Comparison of ENCODE assay signal across 8 mouse cellular contexts in the genomic region with DNA sequence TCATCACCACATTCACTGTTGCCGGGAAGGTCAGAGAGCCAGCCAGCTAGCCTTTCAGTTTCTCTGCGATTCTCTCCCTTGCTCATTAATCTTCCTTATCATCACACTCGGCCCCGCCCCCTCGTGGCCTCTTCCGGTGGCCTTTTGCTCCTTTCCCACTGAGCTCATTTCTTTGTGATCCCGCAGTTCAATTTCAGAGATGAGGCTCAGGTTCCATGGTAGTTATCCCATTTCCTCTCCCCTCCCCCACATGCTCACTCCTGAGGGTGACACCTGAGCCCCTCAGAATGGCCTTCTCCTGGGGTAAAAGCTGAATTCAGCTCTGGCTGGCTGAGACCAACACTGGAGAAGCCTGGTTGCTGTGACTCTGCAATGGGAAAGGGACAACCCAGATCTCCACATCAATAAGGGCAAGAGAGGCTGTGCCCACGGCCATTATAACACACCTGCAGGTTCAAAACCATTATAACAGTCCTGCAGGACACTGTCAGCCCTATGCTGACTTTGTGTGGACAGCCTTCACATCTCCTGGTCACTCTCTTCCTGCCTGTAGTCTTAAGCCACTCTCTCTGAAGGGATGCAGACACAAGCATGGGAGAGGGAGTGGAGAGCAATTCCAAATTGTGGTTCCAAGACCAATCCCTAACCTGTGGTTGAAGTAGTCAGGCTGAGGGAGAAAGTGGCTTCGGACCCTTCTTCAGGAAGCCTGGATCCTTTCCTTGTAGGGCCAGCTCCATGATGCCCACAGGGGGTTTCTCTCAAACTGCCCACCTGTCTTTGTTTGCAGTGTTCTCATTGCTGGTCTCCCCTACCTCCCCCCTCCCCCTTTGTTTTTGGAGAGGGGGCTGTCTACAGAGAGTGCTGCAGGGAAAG. TPM values are rescaled to one million over a fixed set of nuclear protein-coding genes. Genes with fewer than 3 reads are reported as not detected.
DNase-seq lines count a peak whose midpoint lies in the region; ATAC-seq lines count a peak whose summit lies in the region.

No protein-coding gene starts in this region.

- peak overlapping the region; percentile 57 for H3K4me2 ChIP-seq in heart, embryonic 11.5 days
- peak overlapping the region; percentile 14; the same call in 1 of the 2 replicates for H3K4me2 ChIP-seq in intestine, embryonic 14.5 days (ENCODE audit: low read length)

- intact Hi-C loops in left cerebral cortex, postnatal 25 days (cut with DNase I), result no loop called here

- H3K27me3 ChIP-seq in heart, embryonic 11.5 days (ENCODE audit: control insufficient read depth, insufficient read depth, low read length), result no peaks in the 10 kb centered on the region
- no peaks in the 10 kb centered on the region for H3K27me3 ChIP-seq in intestine, embryonic 14.5 days (replicated peaks; ENCODE audit: control insufficient read depth, insufficient read depth, low read length)
- no peaks in the 10 kb centered on the region for H3K27me3 ChIP-seq in megakaryocyte, embryonic 14.5 days (replicated peaks)

- DNase-seq in heart, adult 9 months (ENCODE audit: low spot score in 2 of 2), result no peak
- DNase-seq in embryo, embryonic 11 days, result peak; percentile 85
- DNase-seq in intestine, embryonic 14.5 days (ENCODE audit: low spot score), result peak; percentile 63
- peak; percentile 24 for DNase-seq in thymus, postnatal 25 days
- no peak for DNase-seq in gastrocnemius, adult 8-10 months (ENCODE audit: low spot score in 2 of 2)
- DNase-seq in left cerebral cortex, postnatal 25 days (ENCODE audit: low spot score in 2 of 2), result no peak

- no peaks in the 10 kb centered on the region for H3K9me3 ChIP-seq in heart, embryonic 11.5 days (replicated peaks; ENCODE audit: control insufficient read depth, low read length)
- no peaks in the 10 kb centered on the region for H3K9me3 ChIP-seq in intestine, embryonic 14.5 days (ENCODE audit: control insufficient read depth, low read length)
- peaks cover 12% of the 10 kb centered on the region for H3K9me3 ChIP-seq in megakaryocyte, embryonic 14.5 days

- H3K4me1 ChIP-seq in heart, embryonic 11.5 days (ENCODE audit: control insufficient read depth, insufficient read depth, low read length), result peaks cover 47% of the 10 kb centered on the region
- H3K4me1 ChIP-seq in intestine, embryonic 14.5 days (replicated peaks; ENCODE audit: control insufficient read depth, insufficient read depth, low read length), result peaks cover 35% of the 10 kb centered on the region
- H3K4me1 ChIP-seq in megakaryocyte, embryonic 14.5 days, result peaks cover 68% of the 10 kb centered on the region

- peak overlapping the region; percentile 24; the same call in 1 of the 2 replicates for H3K9ac ChIP-seq in heart, embryonic 11.5 days (ENCODE audit: low read depth, low read length)
- no peak overlapping the region for H3K9ac ChIP-seq in intestine, embryonic 14.5 days (ENCODE audit: low read length)

- no peak overlapping the region for H3K4me3 ChIP-seq in heart, embryonic 11.5 days (ENCODE audit: low read depth, low read length)
- H3K4me3 ChIP-seq in intestine, embryonic 14.5 days (ENCODE audit: low read depth, low read length), result no peak overlapping the region
- H3K4me3 ChIP-seq in megakaryocyte, embryonic 14.5 days (replicated peaks), result peak overlapping the region; percentile 84

- no peak for ATAC-seq in heart, embryonic 11.5 days (replicated peaks; ENCODE audit: insufficient number of reproducible peaks, low FRiP score, low TSS enrichment)
- no peak for ATAC-seq in intestine, embryonic 14.5 days (replicated peaks; ENCODE audit: low FRiP score, low TSS enrichment, low read depth)

- H3K27ac ChIP-seq in heart, embryonic 11.5 days (ENCODE audit: low read depth, low read length), result peak overlapping the region; percentile 54
- H3K27ac ChIP-seq in intestine, embryonic 14.5 days (ENCODE audit: low read depth), result peak overlapping the region; percentile 3

- H3K36me3 ChIP-seq in heart, embryonic 11.5 days (ENCODE audit: control insufficient read depth, insufficient read depth, low read length), result no peaks in the 10 kb centered on the region
- no peaks in the 10 kb centered on the region for H3K36me3 ChIP-seq in intestine, embryonic 14.5 days (ENCODE audit: control insufficient read depth, insufficient read depth, low read length)
- peaks cover 14% of the 10 kb centered on the region for H3K36me3 ChIP-seq in megakaryocyte, embryonic 14.5 days (replicated peaks; ENCODE audit: low read length)

- WGBS in heart, embryonic 11.5 days (ENCODE audit: insufficient replicate concordance), result 2% methylated on average over 9 of the region's 9 CpGs
- 7% methylated on average over 9 of the region's 9 CpGs for WGBS in intestine, embryonic 14.5 days

RNA-seq across cellular contexts. Expression of a gene that starts 18.7 kb away (rescaled TPM):
- 14.3 and 16.2 TPM in 2 replicates for polyA plus RNA-seq in heart, embryonic 11.5 days (2014; fragmentation: Nextera tagmentation; extraction: Ambion mirVana)
- polyA plus RNA-seq in intestine, embryonic 14.5 days (2014; fragmentation: Nextera tagmentation; extraction: Ambion mirVana), result 12.9 and 13.7 TPM in 2 replicates
- 4.6 and 8.6 TPM in 2 replicates for polyA plus RNA-seq in megakaryocyte, embryonic 14.5 days (2012; ENCODE audit: insufficient read depth, low replicate concordance)
- 1 to 10 TPM; 2.7 to 4.6 (median 3.0) TPM for total RNA-seq in gastrocnemius, adult 8-10 months (2022)
- 10 to 100 TPM; 18.0 to 20.0 TPM for total RNA-seq in left cerebral cortex, postnatal 25 days (2021)

RNA-seq across cellular contexts. Expression of a gene that starts 18.9 kb away (rescaled TPM):
- polyA plus RNA-seq in heart, embryonic 11.5 days (2014; fragmentation: Nextera tagmentation; extraction: Ambion mirVana), result 45.0 and 47.6 TPM in 2 replicates
- 56.7 and 57.4 TPM in 2 replicates for polyA plus RNA-seq in intestine, embryonic 14.5 days (2014; fragmentation: Nextera tagmentation; extraction: Ambion mirVana)
- 19.9 and 26.5 TPM in 2 replicates for polyA plus RNA-seq in megakaryocyte, embryonic 14.5 days (2012; ENCODE audit: insufficient read depth, low replicate concordance)
- 1 to 10 TPM; 5.3 to 7.2 (median 6.5) TPM for total RNA-seq in gastrocnemius, adult 8-10 months (2022)
- total RNA-seq in left cerebral cortex, postnatal 25 days (2021), result 10 to 100 TPM; 18.4 to 20.2 TPM

RNA-seq across cellular contexts. Expression of a gene that starts 55.3 kb away (rescaled TPM):
- 4.1 and 4.4 TPM in 2 replicates for polyA plus RNA-seq in heart, embryonic 11.5 days (2014; fragmentation: Nextera tagmentation; extraction: Ambion mirVana)
- 11.6 and 12.4 TPM in 2 replicates for polyA plus RNA-seq in intestine, embryonic 14.5 days (2014; fragmentation: Nextera tagmentation; extraction: Ambion mirVana)
- polyA plus RNA-seq in megakaryocyte, embryonic 14.5 days (2012; ENCODE audit: insufficient read depth, low replicate concordance), result 11.2 and 11.9 TPM in 2 replicates
- 1 to 10 TPM in 2 of 4 experiments, under 1 TPM in 2; 0.46 to 1.3 (median 0.95) TPM for total RNA-seq in gastrocnemius, adult 8-10 months (2022)
- total RNA-seq in left cerebral cortex, postnatal 25 days (2021), result 10 to 100 TPM; 16.6 to 18.7 TPM

Comparison
In these comparisons a context has a peak if more than half of its experiments do, and no peak if none do; other contexts are left out.
1. DNase-seq: peak in embryo, embryonic 11 days (single experiment), intestine, embryonic 14.5 days (single experiment) and thymus, postnatal 25 days (single experiment); none in heart, adult 9 months (0 of 2), gastrocnemius, adult 8-10 months (0 of 2) and left cerebral cortex, postnatal 25 days (0 of 2).